Mouse (Mus musculus): Measurements from ENCODE around the gene Zfp536.
"Not testable (repeated sequence)": the region's sequence is repeated elsewhere in the genome, so short reads cannot be mapped to it uniquely, and the experiment has no call there.

Zfp536 gene

GRCm38 (mm10) chr7:37607906-37608305 lies 165.5 kb downstream of the Zfp536 start:
- no peak for DNase-seq (ENCODE audit: low spot score in 2 of 2)

GRCm38 (mm10) chr7:37606472-37606871 lies 167.0 kb downstream of the Zfp536 start:
- no peak for DNase-seq (ENCODE audit: low spot score in 2 of 2)

GRCm38 (mm10) chr7:37603525-37603909 lies 169.9 kb downstream of the Zfp536 start:
- not testable (repeated sequence) for DNase-seq (ENCODE audit: low spot score in 2 of 2)

GRCm38 (mm10) chr7:37602871-37603524 lies 170.4 kb downstream of the Zfp536 start:
- DNase-seq (ENCODE audit: low spot score in 2 of 2): no peak

- no peak for DNase-seq (ENCODE audit: low spot score in 2 of 2)
Observed at GRCm38 (mm10) chr7:37600318-37600717, 173.1 kb downstream of the Zfp536 start.

- peak in 1 of 2 experiments; percentile 5 for DNase-seq (ENCODE audit: low spot score in 2 of 2)
Observed at GRCm38 (mm10) chr7:37594211-37595030, 179.0 kb downstream of the Zfp536 start.

- no peak for DNase-seq (ENCODE audit: low spot score in 2 of 2)
Observed at GRCm38 (mm10) chr7:37593566-37593965, 179.9 kb downstream of the Zfp536 start.

- no peak for DNase-seq (ENCODE audit: low spot score in 2 of 2)
Observed at GRCm38 (mm10) chr7:37586694-37587093, 186.7 kb downstream of the Zfp536 start.

GRCm38 (mm10) chr7:37581262-37581661 lies 192.2 kb downstream of the Zfp536 start:
- DNase-seq (ENCODE audit: low spot score in 2 of 2): no peak

- DNase-seq (ENCODE audit: low spot score in 2 of 2): no peak
Observed at GRCm38 (mm10) chr7:37580554-37580953, 192.9 kb downstream of the Zfp536 start.

GRCm38 (mm10) chr7:37572021-37572420 lies 201.4 kb downstream of the Zfp536 start:
- DNase-seq (ENCODE audit: low spot score in 2 of 2): no peak

- DNase-seq (ENCODE audit: low spot score in 2 of 2): peak; percentile 18 to 58
Observed at GRCm38 (mm10) chr7:37568811-37569500, 204.5 kb downstream of the Zfp536 start.

- DNase-seq (ENCODE audit: low spot score in 2 of 2): no peak
Observed at GRCm38 (mm10) chr7:37568041-37568440, 205.4 kb downstream of the Zfp536 start.

- DNase-seq (ENCODE audit: low spot score in 2 of 2): no peak
Observed at GRCm38 (mm10) chr7:37566019-37566418, 207.4 kb downstream of the Zfp536 start.

- no peak for DNase-seq (ENCODE audit: low spot score in 2 of 2)
Observed at GRCm38 (mm10) chr7:37565371-37565770, 208.1 kb downstream of the Zfp536 start.

GRCm38 (mm10) chr7:37564644-37565043 lies 208.8 kb downstream of the Zfp536 start:
- no peak for DNase-seq (ENCODE audit: low spot score in 2 of 2)

- DNase-seq (ENCODE audit: low spot score in 2 of 2): no peak
Observed at GRCm38 (mm10) chr7:37563831-37564400, 209.5 kb downstream of the Zfp536 start.

GRCm38 (mm10) chr7:37563171-37563574 lies 210.3 kb downstream of the Zfp536 start:
- DNase-seq (ENCODE audit: low spot score in 2 of 2): no peak

- DNase-seq (ENCODE audit: low spot score in 2 of 2): no peak
Observed at GRCm38 (mm10) chr7:37562505-37562904, 210.9 kb downstream of the Zfp536 start.

- no peak for DNase-seq (ENCODE audit: low spot score in 2 of 2)
Observed at GRCm38 (mm10) chr7:37560581-37560980, 212.9 kb downstream of the Zfp536 start.

- DNase-seq (ENCODE audit: low spot score in 2 of 2): no peak
Observed at GRCm38 (mm10) chr7:37559851-37560250, 213.6 kb downstream of the Zfp536 start.

- DNase-seq (ENCODE audit: low spot score in 2 of 2): no peak
Observed at GRCm38 (mm10) chr7:37559341-37559740, 214.1 kb downstream of the Zfp536 start.
